Mouse (Mus musculus) midbrain, postnatal 0 days (tissue): ENCODE measurements around the gene Dbh. TPM values are rescaled to one million over a fixed set of nuclear protein-coding genes. Genes with fewer than 3 reads are reported as not detected.
A peak's percentile ranks its signal among the peaks of the same experiment; 100 is the strongest.

ENCODE experiments used
- ATAC-seq: fragments of 200-750 bp; cut with Nextera tagmentation; 2 replicates; pipeline ENCODE4 v1.8.0; 2017; ENCODE audit warnings: moderate number of reproducible peaks, mild to moderate bottlenecking, moderate TSS enrichment, moderate library complexity; ENCODE audit not compliant: low FRiP score
- DNase-seq: peaks from one replicate; pipeline ENCODE4 v3.0.0-alpha.2; 2015; ENCODE audit warnings: low spot score
- H3K27ac ChIP-seq: fragments of 300-500 bp; sonication (generic); 2 replicates; pipeline ENCODE4 v1.5.1; 2014; ENCODE audit warnings: low read depth, mild to moderate bottlenecking, low read length, mixed read lengths
- H3K27me3 ChIP-seq: fragments of 300-500 bp; sonication (generic); 2 replicates; pipeline ENCODE4 v1.6.1; 2014; ENCODE audit warnings: low read length, control low read depth, mixed read lengths; ENCODE audit not compliant: insufficient read depth
- H3K36me3 ChIP-seq: fragments of 300-500 bp; sonication (generic); 2 replicates; pipeline ENCODE4 v1.6.1; 2014; ENCODE audit warnings: low read length, control low read depth, mixed read lengths; ENCODE audit not compliant: insufficient read depth
- H3K4me1 ChIP-seq: fragments of 300-500 bp; sonication (generic); 2 replicates; pipeline ENCODE4 v1.6.1; 2014; ENCODE audit warnings: mild to moderate bottlenecking, control low read depth, antibody characterized with exemption, low read length, mixed read lengths; ENCODE audit not compliant: insufficient read depth
- H3K4me2 ChIP-seq: fragments of 300-500 bp; sonication (generic); 2 replicates; pipeline ENCODE4 v1.6.1; 2014; ENCODE audit warnings: low read depth, mild to moderate bottlenecking, low read length, mixed read lengths; ENCODE audit not compliant: poor library complexity, severe bottlenecking
- H3K4me3 ChIP-seq: fragments of 300-500 bp; sonication (generic); 2 replicates; pipeline ENCODE4 v1.5.1; 2014; ENCODE audit warnings: low read depth, mild to moderate bottlenecking, low read length, moderate library complexity
- H3K9ac ChIP-seq: fragments of 300-500 bp; sonication (generic); replicated peaks from 2 replicates; pipeline ENCODE4 v1.6.1; 2014; ENCODE audit warnings: mild to moderate bottlenecking, low read length, moderate library complexity, mixed read lengths; ENCODE audit not compliant: poor library complexity, severe bottlenecking
- H3K9me3 ChIP-seq: fragments of 300-500 bp; sonication (generic); 2 replicates; pipeline ENCODE4 v1.6.1; 2016; ENCODE audit warnings: low read length, control low read depth
- CTCF ChIP-seq: IDR thresholded peaks from 2 replicates; pipeline ENCODE4 v1.5.1; 2016; ENCODE audit warnings: antibody characterized with exemption, mild to moderate bottlenecking
- WGBS: fragments of 180-500 bp; shearing (Covaris S2); extraction: QIAGEN DNeasy Blood & Tissue Kit; methylation state at CpG from one replicate; pipeline ENCODE4 v1.1.7; 2014; 5-methylcytosine and 5-hydroxymethylcytosine counted together
- polyA plus RNA-seq: library from polyadenylated mRNA; unstranded; fragments of >200 nt; fragmentation: Nextera tagmentation; extraction: Ambion mirVana; gene quantifications from 2 replicates; pipeline ENCODE4 v1.2.1, GENCODE M21; 2015
- total RNA-seq: library from RNA; depleted of rRNA; stranded (reverse); fragments of >200 nt; gene quantifications from 2 replicates; pipeline ENCODE4 v1.2.3, GENCODE M21; 2014; rRNA removed

Dbh gene
- total RNA-seq = 4.2 and 12.3 TPM in 2 replicates
- polyA plus RNA-seq = 0.21 and 0.45 TPM in 2 replicates

DNA sequence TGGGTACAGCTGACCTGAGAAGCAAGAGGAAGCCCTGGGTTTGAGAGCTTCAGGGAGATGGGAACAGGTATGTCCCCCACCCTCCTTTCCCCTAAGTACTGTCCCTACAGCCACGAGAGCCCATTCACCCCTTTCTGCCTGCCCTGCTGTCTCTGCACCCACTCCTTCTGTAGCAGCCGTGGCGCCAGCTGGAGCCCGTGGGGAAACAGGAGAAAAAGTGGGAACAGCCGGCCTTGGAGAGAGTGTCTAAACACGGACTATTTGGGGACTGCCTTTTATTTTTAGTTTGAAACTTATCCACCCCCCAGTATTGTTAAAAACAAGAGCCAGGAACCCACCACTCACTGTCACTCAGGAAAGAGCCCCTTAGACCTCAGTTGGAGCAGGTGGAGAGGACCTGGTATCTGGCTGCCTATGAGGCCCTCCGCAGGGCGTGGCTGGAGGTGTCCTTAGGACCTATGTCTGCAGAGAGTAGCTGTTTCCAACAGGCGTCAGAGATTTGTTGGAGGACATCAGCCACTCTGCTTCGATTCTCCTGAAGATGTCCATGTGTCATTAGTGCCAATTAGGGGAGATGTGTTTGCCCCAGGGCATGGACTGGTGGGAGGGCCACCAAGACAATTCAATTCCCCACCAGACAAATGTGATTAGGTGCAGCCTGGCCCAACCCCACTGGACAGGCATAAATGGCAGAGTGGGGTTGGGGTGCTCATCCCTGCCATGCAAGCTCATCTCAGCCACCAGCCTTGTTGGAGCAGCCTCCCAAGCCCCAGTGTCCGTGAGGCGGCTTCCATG lies at the start of gene Dbh:
Gene Dbh (plus strand): TSS at position 438 of the 795 bp plus-strand sequence.
- DNase-seq (no peak), ATAC-seq (no peak)
- no peak within 1 kb of the TSS for H3K4me2 ChIP-seq

GRCm38 (mm10) chr2:27118452-27118851 lies 46.6 kb upstream of the Dbh start:
- Histone ChIP-seq H3K9ac (no peak overlapping the region), H3K36me3 (no peaks in the 10 kb centered on the region), H3K4me1 (no peaks in the 10 kb centered on the region), H3K9me3 (no peaks in the 10 kb centered on the region), H3K4me2 (no peak overlapping the region), H3K27ac (no peak overlapping the region), H3K27me3 (no peaks in the 10 kb centered on the region), H3K4me3 (no peak overlapping the region)
- 60% methylated on average over 4 of the region's 4 CpGs for WGBS
- ATAC-seq (no peak), DNase-seq (no peak)
- no peak for TF ChIP-seq CTCF

More for the DNA sequence above, at the start of gene Dbh:
- Histone ChIP-seq H3K9me3 (no peaks in the 10 kb centered on the region), H3K4me1 (no peaks in the 10 kb centered on the region; the same call in 1 of the 2 replicates), H3K27ac (no peak within 1 kb of the TSS), H3K9ac (no peak within 1 kb of the TSS), H3K36me3 (no peaks in the 10 kb centered on the region), H3K4me3 (no peak within 1 kb of the TSS), H3K27me3 (no peaks in the 10 kb centered on the region)
- no peak for TF ChIP-seq CTCF
- WGBS = 83% methylated on average over 12 of the region's 12 CpGs

- whole genome bisulfite sequencing = 84% methylated on average over 2 of the region's 2 CpGs
- no peaks in the 10 kb centered on the region for H3K27me3 ChIP-seq
- no peak overlapping the region for H3K4me2 ChIP-seq
- ATAC-seq = no peak
- H3K9ac ChIP-seq = no peak overlapping the region
- H3K4me3 ChIP-seq = no peak overlapping the region
- no peaks in the 10 kb centered on the region for H3K9me3 ChIP-seq
- no peak for TF ChIP-seq CTCF
- no peaks in the 10 kb centered on the region for H3K36me3 ChIP-seq
- DNase-seq = no peak
- no peak overlapping the region for H3K27ac ChIP-seq
- no peaks in the 10 kb centered on the region for H3K4me1 ChIP-seq
These were observed 45.3 kb upstream of the Dbh start for GRCm38 (mm10) chr2:27119766-27120165.

DNA sequence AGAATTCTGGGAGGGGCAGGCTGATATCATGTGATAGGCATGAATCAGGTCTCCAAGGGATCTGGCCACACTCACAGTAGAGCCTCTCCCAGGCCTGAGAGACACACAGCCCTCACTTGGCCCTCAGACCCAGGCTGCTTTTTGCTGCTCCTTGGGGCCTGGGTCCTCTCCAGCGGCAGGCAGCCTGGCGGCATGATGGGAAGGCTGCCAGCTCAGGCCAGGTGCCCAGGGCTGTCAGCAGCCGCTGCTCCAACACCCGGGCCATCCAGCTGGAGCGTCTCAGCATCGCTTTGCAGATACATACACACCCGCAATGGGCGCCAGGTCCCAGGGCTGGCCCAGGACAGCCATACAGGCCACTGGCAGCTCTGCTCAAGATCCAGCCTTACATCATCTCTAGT lies 44.8 kb upstream of the Dbh start:
- DNase-seq = peak; percentile 52
- Histone ChIP-seq H3K9me3 (no peaks in the 10 kb centered on the region), H3K36me3 (no peaks in the 10 kb centered on the region), H3K4me2 (no peak overlapping the region), H3K4me3 (no peak overlapping the region), H3K9ac (no peak overlapping the region), H3K27ac (no peak overlapping the region), H3K27me3 (no peaks in the 10 kb centered on the region), H3K4me1 (no peaks in the 10 kb centered on the region)
- no peak for ATAC-seq
- TF ChIP-seq CTCF = no peak
- WGBS = 64% methylated on average over 8 of the region's 8 CpGs

DNA sequence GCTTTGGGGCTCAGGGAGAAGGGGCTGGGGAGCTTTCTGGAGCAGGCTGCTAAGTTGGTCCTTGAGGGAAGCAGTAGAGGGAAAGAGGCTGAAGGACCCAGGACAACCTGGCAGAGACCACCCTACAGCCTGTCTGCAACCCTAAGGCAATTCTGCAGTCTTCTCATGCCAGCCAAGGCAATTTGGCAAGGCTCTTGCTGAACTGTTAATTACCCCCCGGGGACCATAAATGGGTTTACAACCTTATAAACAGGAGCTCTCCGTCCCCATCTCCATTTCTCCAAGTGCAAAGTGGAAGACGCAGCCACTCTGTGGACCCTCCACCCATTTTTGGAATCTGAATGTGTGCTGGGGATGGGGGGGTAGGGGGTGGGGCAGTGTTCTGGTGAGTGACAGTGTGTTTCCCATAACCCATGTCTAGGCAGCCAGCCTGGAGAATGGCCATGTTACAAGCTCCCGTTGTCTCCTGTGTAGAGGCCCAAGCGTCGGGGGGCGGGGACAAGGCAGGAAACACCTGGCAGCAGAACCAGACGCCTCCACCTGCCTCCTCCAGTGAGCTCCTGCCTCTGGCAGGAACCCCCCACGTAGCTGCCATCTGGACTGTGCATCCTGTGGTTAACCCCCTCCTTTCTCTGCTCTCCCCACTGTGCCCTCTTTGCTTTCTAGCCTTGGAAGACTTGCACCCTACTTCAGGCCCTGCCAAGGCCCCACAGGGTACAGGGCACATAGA lies 43.2 kb upstream of the Dbh start:
- peak; percentile 62 for DNase-seq
- no peak for ATAC-seq
- no peak for TF ChIP-seq CTCF
- no peaks in the 10 kb centered on the region for H3K9me3 ChIP-seq
- no peaks in the 10 kb centered on the region for H3K4me1 ChIP-seq
- no peak overlapping the region for H3K27ac ChIP-seq
- H3K4me2 ChIP-seq = no peak overlapping the region
- no peak overlapping the region for H3K9ac ChIP-seq
- H3K36me3 ChIP-seq = no peaks in the 10 kb centered on the region
- WGBS = 41% methylated on average over 9 of the region's 9 CpGs
- no peak overlapping the region for H3K4me3 ChIP-seq
- no peaks in the 10 kb centered on the region for H3K27me3 ChIP-seq

- TF ChIP-seq CTCF = no peak
- 19% methylated on average over 9 of the region's 9 CpGs for whole genome bisulfite sequencing
- Histone ChIP-seq H3K4me3 (no peak overlapping the region), H3K27me3 (no peaks in the 10 kb centered on the region), H3K4me2 (no peak overlapping the region), H3K9ac (no peak overlapping the region), H3K4me1 (no peaks in the 10 kb centered on the region), H3K36me3 (no peaks in the 10 kb centered on the region), H3K27ac (no peak overlapping the region), H3K9me3 (no peaks in the 10 kb centered on the region)
- DNase-seq = no peak
- no peak for ATAC-seq
These were observed 42.5 kb upstream of the Dbh start for GRCm38 (mm10) chr2:27122578-27122977.
